Mouse (Mus musculus): ENCODE results near the gene Pamr1.

Gene Pamr1

DNA sequence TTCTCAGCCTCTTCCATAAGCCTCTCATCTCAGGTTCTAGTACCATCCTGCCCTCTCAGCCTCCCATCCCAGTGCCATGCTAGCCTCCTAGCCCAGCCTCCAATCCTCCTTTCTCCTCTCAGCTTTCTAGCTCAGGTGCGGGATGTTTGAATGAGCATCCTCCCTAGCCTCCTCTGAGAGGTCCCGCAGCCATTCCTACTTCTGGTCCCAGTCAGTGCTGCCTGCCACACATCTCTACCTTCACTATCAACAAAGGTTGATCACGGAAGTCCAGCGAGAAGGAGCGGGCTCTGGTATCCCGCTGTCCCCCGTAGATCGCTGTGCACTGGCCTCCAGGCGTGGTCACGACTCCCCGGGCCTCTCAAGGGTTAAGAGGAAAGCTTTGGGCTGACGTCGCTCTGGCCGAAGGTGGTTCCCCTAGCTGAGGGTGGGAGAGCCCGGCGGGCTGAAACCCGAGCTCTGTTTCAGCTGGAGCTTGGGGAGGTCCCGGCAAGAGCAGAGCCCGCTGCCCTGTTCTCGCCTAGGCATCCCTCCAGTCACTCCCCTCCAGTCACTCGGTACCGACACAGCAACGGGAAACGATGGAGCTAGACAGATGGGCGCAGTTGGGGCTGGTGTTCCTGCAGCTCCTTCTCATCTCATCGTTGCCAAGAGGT is at the start of gene Pamr1:
Gene Pamr1 (plus strand): TSS at position 402 of the 656 bp plus-strand sequence.
- DNase-seq: no peak

- DNase-seq: no peak
Observed at GRCm38 (mm10) chr2:102507633-102508032, 42.2 kb upstream of the Pamr1 start.

DNA sequence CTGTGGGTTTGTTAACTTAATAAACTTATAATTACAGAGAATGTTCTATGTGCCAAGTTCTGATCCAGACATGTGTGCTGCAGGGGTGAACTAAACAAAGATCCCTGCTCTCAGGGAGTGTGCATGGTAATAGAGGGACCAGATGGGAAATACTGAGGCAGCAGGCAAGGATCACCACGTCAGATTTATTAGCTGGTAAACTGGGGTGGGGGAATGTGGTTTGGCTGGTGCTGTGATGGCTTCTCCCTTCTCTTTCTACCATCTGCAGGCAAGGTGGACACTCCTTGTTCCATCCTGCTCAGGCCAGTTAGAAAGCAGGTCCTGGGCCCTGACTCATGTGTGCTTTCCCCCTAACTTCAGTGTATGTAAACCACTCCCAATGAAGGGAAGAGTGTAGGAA is 41.7 kb upstream of the Pamr1 start:
- no peak for DNase-seq

- DNase-seq: no peak
Observed at GRCm38 (mm10) chr2:102519956-102520355, 29.9 kb upstream of the Pamr1 start.

- no peak for DNase-seq
Observed at GRCm38 (mm10) chr2:102527563-102527962, 22.2 kb upstream of the Pamr1 start.

DNA sequence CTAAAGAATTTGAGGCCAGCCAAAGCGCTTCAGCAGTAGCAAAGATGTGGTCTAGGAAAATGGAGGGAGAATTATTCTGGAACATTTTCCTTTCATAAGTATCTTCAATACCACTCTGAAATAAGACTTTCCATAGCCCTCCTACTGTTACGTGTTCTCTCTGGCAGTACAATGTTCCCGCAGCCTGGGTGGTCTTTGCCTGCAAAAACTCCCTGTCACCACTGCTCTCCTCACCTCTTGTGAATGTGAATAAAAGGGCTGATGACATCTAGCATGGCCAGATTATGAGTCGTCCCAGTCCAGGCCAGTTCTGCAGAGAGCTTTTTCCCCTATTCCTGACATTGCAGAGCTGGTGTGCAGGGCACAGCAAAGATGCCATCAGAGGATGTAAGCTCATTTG is 16.4 kb upstream of the Pamr1 start:
- DNase-seq: no peak

DNA sequence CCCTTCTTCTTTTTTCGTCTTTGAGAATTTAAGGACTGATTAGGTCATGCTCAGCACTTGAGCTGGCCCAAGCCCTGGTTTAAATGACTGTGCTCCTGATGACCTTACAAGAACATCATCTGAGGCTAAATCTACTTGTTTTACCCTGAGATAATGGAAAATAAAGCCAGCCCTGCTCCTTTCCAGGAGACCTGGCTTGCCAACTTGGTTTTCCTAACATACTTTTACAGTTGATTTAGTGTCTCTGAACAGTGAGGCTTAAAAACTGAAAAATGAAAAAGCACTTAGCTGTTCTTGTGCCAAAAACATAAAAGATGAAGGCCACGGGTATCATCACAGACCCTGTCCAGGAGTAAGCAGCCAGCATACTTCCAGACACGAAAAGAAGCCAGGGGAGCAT is 13.0 kb upstream of the Pamr1 start:
- DNase-seq: no peak

DNA sequence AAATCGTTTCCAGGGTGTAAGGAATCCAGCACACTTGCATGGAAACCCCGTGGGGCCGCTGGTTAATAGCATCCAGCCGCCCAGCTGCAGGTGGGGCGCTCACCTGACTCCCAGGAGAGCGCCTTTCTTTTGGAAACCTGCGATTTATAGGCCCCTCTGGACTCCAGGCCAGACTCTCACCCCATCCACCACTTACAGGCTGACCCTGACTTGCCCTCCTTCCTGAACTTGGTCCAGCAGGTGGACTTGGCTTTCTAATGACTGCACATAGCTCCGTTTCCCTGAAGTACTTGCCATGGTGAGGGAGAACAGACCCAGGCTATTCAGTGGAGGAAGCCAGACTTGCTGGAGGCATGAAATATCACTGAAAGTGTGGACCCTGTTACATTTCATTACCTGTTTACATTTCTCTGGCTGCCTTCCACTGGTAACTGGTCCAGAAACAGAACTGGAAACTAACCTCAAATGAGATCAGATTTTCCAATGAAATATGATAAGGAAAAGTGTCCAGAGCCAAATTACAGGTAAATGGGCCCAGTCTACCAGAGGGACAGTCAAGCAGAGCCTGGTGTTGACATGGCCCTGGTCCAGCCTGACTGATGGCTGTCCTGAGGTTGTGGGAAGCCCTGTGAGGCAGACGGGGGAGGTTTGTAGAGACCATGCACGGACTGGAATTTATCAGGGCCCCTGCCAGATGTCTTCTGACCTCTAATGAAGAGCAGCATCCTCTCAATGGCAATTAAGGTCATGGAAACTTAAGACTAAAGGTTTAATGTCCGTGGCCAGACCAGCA is 9.2 kb upstream of the Pamr1 start:
- DNase-seq: no peak

- no peak for DNase-seq
Observed at GRCm38 (mm10) chr2:102541404-102542125, 8.2 kb upstream of the Pamr1 start.

GRCm38 (mm10) chr2:102543961-102544719 is 5.7 kb upstream of the Pamr1 start:
- DNase-seq: no peak

DNA sequence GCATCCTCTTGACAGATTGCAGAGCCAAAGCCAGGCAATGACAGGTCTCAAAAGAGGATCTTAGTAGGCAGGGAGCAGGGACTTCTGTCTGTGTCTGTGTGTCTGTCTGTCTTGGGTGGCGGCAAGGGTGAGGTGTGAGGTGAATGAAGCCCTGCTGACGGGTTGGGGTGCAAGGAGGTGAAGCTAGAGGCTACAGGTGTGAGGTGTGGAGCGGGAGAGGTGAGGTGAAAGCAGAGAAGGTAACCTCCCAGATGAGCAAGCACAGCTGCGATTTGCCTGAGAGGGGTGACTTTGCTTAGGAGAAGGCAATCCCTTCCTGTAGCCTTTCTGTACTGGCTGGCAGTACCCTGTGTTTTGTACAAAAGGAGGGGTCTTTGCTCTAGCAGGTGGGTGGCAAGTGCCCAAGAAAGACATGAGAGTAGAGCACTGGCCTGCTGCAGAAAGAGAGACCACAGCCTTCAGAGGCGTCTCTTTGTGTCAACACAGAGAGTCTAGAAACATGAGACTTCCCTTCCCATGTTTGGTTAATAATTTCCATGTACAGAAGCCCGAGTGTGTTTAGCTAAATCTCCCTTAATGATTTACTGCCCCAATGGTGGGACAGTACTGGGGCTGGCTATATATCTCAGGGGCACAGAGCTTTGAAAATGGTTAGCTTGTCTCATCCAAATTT is 1.2 kb downstream of the Pamr1 start:
- no peak for DNase-seq

GRCm38 (mm10) chr2:102551594-102551993 is 1.8 kb downstream of the Pamr1 start:
- DNase-seq: no peak

- DNase-seq: no peak
Observed at GRCm38 (mm10) chr2:102552095-102552537, 2.3 kb downstream of the Pamr1 start.

DNA sequence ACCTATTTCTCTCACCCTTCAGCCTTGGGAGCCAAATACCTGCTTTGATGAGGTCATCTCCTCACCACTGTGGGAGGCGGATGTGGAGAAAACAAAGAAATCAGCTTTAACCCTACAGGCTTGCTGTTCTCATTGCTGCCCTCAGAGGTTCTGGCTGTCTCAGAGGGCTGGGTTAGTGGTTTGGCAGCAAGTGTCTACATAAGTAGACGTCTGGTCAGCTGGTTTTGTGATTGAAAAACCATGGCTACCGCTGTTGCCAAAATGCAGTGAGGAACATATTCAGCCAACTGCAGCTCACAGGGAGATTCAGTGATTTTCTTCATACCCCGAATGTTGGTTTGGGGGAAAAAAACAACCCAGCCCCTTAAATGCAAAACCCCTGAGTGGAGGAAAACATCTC is 7.3 kb downstream of the Pamr1 start:
- no peak for DNase-seq

DNA sequence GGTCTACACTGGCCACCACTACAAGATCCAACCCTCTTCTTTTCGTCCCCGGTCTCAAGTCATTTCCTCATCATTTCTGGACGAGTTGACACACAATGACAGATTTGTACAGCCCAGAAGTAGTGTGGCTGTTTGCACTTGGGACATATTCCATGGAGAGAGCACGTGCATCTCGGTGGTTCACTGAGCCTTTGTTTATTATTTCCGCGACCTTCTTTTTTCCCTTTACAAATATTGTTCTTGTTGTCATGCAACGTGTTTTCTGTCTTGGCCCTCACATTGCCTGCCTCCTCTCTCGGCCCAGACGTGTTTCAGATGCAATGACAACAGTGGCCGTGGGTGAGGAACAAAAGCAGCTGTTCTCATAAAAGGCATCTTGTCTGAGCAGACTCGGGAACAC is 9.2 kb downstream of the Pamr1 start:
- no peak for DNase-seq

GRCm38 (mm10) chr2:102563848-102564247 is 14.0 kb downstream of the Pamr1 start:
- DNase-seq: no peak

- DNase-seq: no peak
Observed at GRCm38 (mm10) chr2:102579248-102579647, 29.4 kb downstream of the Pamr1 start.

- DNase-seq: no peak
Observed at GRCm38 (mm10) chr2:102589977-102590376, 40.2 kb downstream of the Pamr1 start.

GRCm38 (mm10) chr2:102594535-102594934 is 44.7 kb downstream of the Pamr1 start:
- DNase-seq: no peak

DNA sequence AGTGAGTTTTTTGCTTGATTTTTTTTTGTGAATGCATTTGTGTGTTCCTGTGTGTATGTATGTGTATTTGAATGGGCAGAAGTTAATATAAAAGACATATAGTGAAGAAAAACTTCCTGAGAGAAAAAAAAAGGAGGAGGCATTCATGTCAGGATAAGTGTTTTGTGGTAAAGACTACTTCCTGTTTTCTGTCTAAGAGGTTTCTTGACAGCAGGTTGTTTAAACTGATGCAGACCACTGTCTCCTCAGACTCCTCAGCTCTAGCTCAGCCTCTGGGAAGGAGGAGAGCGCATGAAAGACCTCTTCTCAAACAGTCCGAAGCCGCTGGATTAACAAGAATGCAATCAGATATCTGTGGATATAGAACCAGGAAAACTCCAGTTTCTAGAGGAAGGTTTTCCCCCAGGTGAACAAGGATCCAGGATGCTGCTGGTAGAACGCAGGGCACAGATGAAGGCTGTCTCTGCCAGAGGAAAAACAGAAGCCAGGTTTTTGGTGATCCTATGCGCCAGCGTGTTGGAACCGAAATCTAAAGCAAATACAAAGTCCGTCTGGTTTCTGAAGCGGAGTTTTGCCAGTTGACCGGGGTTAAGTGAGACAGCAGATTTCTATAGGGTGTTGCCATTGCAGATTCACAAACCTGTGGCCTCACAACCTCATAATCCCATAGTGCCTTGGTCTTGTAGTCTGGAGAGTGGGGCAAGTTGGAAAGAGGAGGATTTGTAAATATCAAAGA is 45.8 kb downstream of the Pamr1 start:
- no peak for DNase-seq

DNA sequence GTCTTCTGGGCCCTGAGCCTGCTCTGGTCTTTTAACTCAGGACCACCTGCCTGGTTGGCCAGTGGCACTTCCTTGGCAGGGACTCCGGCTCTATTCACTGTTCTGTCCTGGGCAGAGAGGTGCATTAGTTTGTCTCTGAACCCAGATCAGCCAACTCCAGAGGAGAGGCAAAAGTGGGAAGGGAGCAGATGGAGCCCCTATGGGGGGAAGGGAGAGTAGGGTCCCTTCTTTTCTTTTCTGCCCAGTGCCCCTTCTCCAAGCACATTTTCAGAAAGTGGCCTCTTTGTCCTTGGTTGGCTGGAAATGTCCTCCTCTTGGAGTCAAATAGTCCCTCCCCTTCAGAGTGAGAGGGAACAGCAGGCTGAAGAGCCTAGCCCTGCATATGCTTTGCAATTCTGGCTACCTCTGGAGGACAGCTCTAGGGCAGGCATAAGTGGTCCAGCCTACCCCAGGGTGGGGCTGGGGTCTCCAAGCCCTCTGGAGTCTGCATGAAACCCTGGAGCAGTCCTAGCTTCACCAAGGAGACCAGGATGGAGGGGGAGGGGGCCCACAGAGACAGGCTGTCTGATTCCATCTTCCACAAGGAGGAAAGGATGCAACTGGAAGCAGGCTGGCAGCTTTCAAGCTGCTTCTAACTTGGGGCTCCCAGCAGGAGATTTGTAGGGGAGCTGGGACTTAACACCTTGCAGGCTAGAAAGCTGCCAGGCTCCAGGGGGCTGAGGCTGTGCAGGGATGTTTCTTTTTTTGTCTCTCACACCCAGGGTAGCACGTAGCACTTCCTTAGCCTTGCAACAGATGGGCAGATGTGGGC is 49.3 kb downstream of the Pamr1 start:
- no peak for DNase-seq
